Mouse (Mus musculus) heart, embryonic 15.5 days (tissue): ENCODE measurements around the gene Kcne2. TPM values are rescaled to one million over a fixed set of nuclear protein-coding genes. Genes with fewer than 3 reads are reported as not detected.
A peak's percentile ranks its signal among the peaks of the same experiment; 100 is the strongest.

Experiments used
- ATAC-seq: fragments of 200-750 bp; cut with Nextera tagmentation; replicated peaks from 2 replicates; pipeline ENCODE4 v1.8.0; 2017; ENCODE audit warnings: low read depth, moderate TSS enrichment; ENCODE audit not compliant: insufficient number of reproducible peaks, insufficient read depth, low FRiP score
- H3K27ac ChIP-seq: fragments of 300-500 bp; sonication (generic); 2 replicates; pipeline ENCODE4 v1.5.1; 2015; ENCODE audit warnings: mild to moderate bottlenecking, inconsistent platforms
- H3K27me3 ChIP-seq: fragments of 300-500 bp; sonication (generic); 2 replicates; pipeline ENCODE4 v1.6.1; 2015; ENCODE audit warnings: inconsistent platforms
- H3K36me3 ChIP-seq: fragments of 300-500 bp; sonication (generic); 2 replicates; pipeline ENCODE4 v1.6.1; 2015; ENCODE audit warnings: mild to moderate bottlenecking, inconsistent platforms
- H3K4me1 ChIP-seq: fragments of 300-500 bp; sonication (generic); replicated peaks from 2 replicates; pipeline ENCODE4 v1.6.1; 2015; ENCODE audit warnings: inconsistent platforms
- H3K4me2 ChIP-seq: fragments of 300-500 bp; sonication (generic); 2 replicates; pipeline ENCODE4 v1.6.1; 2015; ENCODE audit warnings: inconsistent platforms, mild to moderate bottlenecking, moderate library complexity
- H3K4me3 ChIP-seq: fragments of 300-500 bp; sonication (generic); 2 replicates; pipeline ENCODE4 v1.5.1; 2015; ENCODE audit warnings: mild to moderate bottlenecking, inconsistent platforms
- H3K9ac ChIP-seq: fragments of 300-500 bp; sonication (generic); 2 replicates; pipeline ENCODE4 v1.6.1; 2015; ENCODE audit warnings: mild to moderate bottlenecking, inconsistent platforms
- H3K9me3 ChIP-seq: fragments of 300-500 bp; sonication (generic); replicated peaks from 2 replicates; pipeline ENCODE4 v1.6.1; 2016; ENCODE audit warnings: inconsistent platforms
- WGBS: fragments of 180-500 bp; shearing (Covaris S2); methylation state at CpG from one replicate; pipeline ENCODE4 v1.1.7; 2015; ENCODE audit warnings: mixed read lengths; 5-methylcytosine and 5-hydroxymethylcytosine counted together
- polyA plus RNA-seq: library from polyadenylated mRNA; unstranded; fragments of >200 nt; fragmentation: Nextera tagmentation; extraction: Ambion mirVana; gene quantifications from 2 replicates; pipeline ENCODE4 v1.2.1, GENCODE M21; 2015

The Kcne2 gene
- polyA plus RNA-seq, 1 experiment from 2014 or later: 1.0 TPM

DNA sequence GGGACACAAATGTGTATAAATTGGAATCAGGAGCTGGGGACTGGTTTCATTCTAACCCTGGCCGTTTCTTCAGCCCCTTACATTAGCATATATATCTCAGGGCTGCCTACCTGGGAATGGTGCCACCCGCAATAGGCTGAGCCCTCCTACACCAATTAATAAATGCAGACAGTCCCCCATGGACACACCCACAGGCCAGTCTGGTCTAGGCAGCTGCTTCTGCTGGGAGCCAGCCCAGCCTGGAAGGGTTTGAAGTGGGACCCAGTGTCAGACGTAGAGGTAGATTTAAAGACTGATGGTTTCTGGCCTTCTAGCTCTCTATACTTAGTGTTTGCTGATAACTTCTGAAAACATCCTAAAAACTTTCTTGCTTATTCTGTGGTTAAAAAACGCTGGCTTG lies 16.9 kb downstream of the Kcne2 start:
- Histone ChIP-seq H3K36me3 (peaks cover 59% of the 10 kb centered on the region), H3K4me2 (no peak overlapping the region), H3K27me3 (no peaks in the 10 kb centered on the region), H3K4me1 (no peaks in the 10 kb centered on the region), H3K9me3 (no peaks in the 10 kb centered on the region), H3K4me3 (no peak overlapping the region), H3K9ac (no peak overlapping the region), H3K27ac (no peak overlapping the region)
- WGBS: 66% methylated on average over 4 of the region's 4 CpGs
- ATAC-seq: no peak

DNA sequence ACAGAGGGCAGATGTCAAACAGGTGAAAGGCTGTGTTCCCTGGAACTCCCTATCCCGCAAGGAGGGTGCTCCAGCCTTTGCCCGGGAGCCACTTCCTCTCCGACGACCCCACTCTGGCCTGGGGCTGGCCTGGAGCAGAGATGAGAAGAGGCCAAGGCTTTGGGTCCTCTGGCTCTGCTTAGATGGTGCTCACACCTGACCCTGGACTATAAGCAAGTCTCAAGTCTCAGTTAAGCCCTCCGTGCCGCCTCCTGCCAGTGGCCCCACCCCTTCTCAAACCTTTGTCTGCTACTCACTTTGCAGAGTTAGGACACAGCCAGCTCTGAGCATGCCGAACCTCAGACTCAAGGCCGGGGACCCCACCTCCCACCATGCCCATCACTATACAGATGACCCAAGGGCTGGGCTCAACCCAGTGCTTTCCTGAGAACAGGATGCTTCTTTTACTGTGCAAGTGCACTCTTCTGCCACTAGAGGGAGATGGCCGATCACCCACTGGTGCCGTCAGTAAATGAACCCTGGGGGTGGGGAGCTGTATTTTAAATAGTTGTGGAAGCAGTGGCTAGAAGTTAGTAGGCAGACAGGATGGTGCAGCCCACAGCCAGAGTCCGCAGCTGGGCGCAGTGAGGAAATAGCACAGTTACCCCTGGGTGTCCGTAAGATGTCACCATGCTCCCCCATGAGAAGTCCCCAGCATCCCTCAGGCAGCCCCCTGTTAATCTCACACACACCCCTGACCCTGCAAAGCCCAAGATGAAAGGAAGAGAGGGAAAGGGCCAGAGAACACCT lies 22.0 kb downstream of the Kcne2 start:
- Histone ChIP-seq H3K9ac (no peak overlapping the region), H3K9me3 (no peaks in the 10 kb centered on the region), H3K27me3 (no peaks in the 10 kb centered on the region), H3K36me3 (peaks cover 33% of the 10 kb centered on the region), H3K27ac (no peak overlapping the region), H3K4me2 (no peak overlapping the region), H3K4me3 (no peak overlapping the region), H3K4me1 (peaks cover 3% of the 10 kb centered on the region)
- peak; percentile 60 for ATAC-seq
- WGBS: 49% methylated on average over 13 of the region's 13 CpGs

DNA sequence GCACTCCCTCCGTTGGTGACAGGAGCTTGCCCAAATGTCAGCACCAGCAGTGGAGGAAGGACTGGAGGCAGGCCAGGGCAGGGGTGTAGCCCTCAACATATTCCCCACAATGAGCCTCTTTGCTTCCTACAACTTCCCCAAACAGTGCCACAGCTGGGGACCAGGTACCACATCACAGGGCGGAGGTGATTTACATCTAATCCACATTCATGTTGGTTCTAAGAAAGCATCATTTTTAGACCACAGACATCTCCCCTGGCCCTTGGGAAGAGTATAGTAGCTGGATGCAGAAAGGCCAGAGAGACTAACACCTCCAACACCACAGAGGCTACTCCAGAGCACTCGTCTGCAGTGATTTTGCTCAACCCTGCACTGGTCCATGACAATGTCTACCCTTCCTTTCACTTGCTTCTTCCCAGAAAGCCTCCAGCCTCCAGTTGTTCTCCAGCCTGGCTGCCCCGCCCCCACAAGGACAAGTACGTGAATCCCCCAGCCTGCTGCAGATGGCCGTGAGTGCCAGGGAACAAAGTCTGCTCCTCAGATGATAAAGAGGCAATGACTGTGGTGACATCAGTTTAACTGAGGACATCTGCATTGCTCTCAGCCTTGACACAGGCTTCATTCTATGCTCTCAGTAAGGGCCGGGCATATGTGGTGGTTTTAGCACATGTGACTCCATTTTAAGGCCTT lies 24.0 kb downstream of the Kcne2 start:
- Histone ChIP-seq H3K9me3 (no peaks in the 10 kb centered on the region), H3K27ac (no peak overlapping the region), H3K4me2 (no peak overlapping the region), H3K4me3 (no peak overlapping the region), H3K4me1 (peaks cover 3% of the 10 kb centered on the region), H3K36me3 (peaks cover 18% of the 10 kb centered on the region; the same call in 1 of the 2 replicates), H3K27me3 (no peaks in the 10 kb centered on the region), H3K9ac (no peak overlapping the region)
- 60% methylated on average over 7 of the region's 7 CpGs for WGBS
- ATAC-seq: no peak

DNA sequence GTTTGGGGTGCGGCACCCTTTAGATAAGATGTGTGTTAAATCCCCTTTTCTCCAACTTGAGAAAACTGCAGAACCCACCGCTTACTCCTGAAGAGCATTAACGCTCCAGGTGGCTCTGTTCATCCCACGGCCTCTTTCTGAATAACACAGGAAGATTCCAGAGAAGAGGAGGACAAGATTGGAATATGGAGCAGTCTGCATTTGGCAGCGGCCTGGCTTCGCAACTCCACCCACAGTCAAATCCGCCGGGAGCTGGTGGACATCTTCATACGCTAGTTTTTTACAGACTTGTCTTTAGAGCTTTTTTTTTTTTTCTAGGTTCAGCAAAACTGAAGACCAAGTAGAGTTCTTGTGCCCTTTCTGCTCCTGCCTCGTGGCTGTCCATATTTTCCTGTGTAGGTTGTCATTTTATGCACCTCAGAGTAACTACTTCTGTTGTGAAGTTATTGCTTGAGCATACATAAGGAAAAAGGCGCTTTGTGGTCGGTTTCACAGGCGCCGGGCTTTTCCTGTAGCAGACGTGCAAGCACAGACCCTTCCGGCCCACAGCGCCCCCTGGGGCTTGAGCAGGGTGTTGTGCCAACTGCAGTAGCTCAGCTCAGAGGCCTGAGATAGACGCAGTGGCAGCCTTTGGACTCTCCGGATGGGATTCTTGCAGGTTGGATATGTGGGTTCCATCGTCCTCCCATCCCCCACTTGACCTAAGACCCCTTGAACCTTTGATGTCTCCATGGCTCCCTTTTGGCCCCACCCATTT lies 27.3 kb downstream of the Kcne2 start:
- Histone ChIP-seq H3K36me3 (no peaks in the 10 kb centered on the region), H3K27ac (no peak overlapping the region), H3K9me3 (no peaks in the 10 kb centered on the region), H3K27me3 (no peaks in the 10 kb centered on the region), H3K4me3 (no peak overlapping the region), H3K4me2 (no peak overlapping the region), H3K9ac (no peak overlapping the region), H3K4me1 (peaks cover under 1% of the 10 kb centered on the region)
- 62% methylated on average over 20 of the region's 20 CpGs for WGBS
- ATAC-seq: no peak

DNA sequence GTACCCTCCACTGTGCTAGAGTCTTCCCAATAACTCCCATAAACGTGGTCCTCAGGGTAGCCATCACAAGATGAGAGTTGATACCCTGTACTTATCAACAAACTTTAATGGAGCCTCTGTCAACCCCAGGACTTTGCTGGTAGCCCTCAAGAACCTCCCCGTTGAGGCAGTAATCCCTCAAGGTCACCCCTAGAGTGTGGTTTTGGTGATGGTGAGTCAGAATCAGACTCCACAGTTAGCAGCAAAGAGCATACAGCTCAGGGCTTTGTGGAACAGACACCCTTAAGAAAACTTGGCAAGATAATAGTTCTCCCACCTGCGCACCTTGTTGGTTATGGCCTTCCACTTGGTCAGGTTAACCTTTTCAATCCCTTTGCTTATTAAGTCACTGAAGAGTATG lies 28.2 kb downstream of the Kcne2 start:
- Histone ChIP-seq H3K4me3 (no peak overlapping the region), H3K9ac (no peak overlapping the region), H3K36me3 (no peaks in the 10 kb centered on the region), H3K9me3 (no peaks in the 10 kb centered on the region), H3K4me2 (no peak overlapping the region), H3K4me1 (no peaks in the 10 kb centered on the region), H3K27me3 (no peaks in the 10 kb centered on the region), H3K27ac (no peak overlapping the region)
- 72% methylated on average over 3 of the region's 3 CpGs for WGBS
- ATAC-seq: no peak

DNA sequence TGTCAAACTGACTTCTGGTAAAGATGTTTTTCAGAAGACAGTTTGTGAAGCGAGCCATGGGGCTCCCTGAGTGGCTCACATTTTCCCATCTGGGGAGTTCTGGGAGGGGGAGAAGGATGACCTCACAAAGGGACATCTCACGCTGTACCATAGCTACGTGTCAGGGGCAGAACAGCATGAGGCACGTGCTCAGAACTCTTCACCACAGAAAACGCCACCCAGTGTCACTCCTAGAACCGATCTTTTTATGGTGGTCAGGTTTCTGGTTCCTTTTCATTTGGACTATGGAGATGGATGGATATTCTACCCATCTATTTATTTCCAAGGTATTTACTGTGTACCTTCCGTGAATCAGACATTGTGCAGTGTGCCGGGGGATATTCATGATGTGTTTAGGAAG lies 29.2 kb downstream of the Kcne2 start, which contains the start of gene Fam243:
Fam243 (minus strand) TSS at position 101 of the 400 bp plus-strand sequence.
- WGBS: 90% methylated on average over 8 of the region's 8 CpGs
- ATAC-seq: no peak
- H3K9ac ChIP-seq: no peak within 1 kb of the TSS

DNA sequence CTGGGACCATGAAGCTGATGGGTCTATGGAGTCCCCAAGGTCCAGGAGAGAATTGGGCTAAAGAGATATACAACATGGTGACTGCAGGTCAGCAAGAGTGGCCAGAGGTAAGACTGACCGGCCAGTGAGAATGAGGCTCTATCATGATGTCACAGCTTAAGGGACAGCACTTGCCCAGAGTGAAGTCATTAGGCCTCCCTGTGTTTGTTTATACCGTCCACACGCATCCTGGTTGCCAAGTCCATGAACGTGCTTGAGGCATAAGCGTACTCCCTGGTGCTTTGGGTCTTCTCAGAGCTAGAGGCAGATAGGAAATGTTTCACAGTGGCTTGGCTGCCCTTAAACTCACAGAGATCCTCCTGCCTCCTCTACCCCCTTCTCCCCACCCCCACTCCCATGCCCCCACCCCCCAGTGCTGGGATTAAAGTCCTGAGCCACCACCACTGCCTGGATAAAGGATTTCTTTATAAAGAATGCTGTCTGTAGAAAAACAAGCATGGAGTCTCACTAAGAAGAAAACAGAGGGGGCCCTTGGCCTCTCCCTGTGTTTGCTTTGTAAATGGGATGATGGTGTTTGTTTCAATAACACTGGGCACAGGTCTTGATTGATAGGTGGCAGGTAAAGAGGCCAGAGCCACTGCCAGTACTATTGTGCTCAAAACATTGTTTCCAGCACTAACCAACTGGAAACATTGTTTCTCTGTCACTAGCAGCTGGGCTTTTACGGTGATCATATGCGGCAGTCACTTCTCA lies 32.3 kb downstream of the Kcne2 start:
- WGBS: 62% methylated on average over 7 of the region's 7 CpGs
- Histone ChIP-seq H3K27ac (no peak overlapping the region), H3K4me1 (no peaks in the 10 kb centered on the region), H3K9me3 (no peaks in the 10 kb centered on the region), H3K9ac (no peak overlapping the region), H3K4me3 (no peak overlapping the region), H3K27me3 (no peaks in the 10 kb centered on the region), H3K36me3 (no peaks in the 10 kb centered on the region), H3K4me2 (no peak overlapping the region)
- no peak for ATAC-seq

More for the DNA sequence above, 29.2 kb downstream of the Kcne2 start, which contains the start of gene Fam243:
- Histone ChIP-seq H3K4me2 (no peak within 1 kb of the TSS), H3K9me3 (no peaks in the 10 kb centered on the region), H3K27me3 (no peaks in the 10 kb centered on the region), H3K4me3 (no peak within 1 kb of the TSS), H3K4me1 (no peaks in the 10 kb centered on the region), H3K36me3 (no peaks in the 10 kb centered on the region), H3K27ac (no peak within 1 kb of the TSS)

DNA sequence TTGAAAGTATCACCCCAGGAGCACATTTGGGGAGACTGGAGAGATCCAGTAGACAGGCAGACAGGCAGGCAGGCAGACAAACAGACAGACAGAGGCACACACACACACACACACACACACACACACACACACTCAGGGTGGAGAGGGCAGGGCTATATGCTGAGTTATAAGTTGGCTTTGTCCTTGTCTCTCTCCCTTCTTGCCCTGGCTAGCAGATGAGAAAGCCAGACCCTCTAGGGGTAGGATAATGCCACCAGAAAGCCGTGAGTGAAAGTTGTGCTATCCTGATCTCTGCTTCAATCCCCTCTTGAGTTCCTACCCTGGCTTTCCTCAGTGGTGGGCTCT lies 32.8 kb downstream of the Kcne2 start:
- H3K4me3 ChIP-seq: no peak overlapping the region
- no peak overlapping the region for H3K9ac ChIP-seq
- no peak overlapping the region for H3K27ac ChIP-seq
- 50% methylated on average over 1 of the region's 1 CpGs for WGBS
- H3K36me3 ChIP-seq: no peaks in the 10 kb centered on the region
- no peaks in the 10 kb centered on the region for H3K27me3 ChIP-seq
- no peaks in the 10 kb centered on the region for H3K4me1 ChIP-seq
- H3K9me3 ChIP-seq: no peaks in the 10 kb centered on the region
- no peak overlapping the region for H3K4me2 ChIP-seq
- no peak for ATAC-seq

DNA sequence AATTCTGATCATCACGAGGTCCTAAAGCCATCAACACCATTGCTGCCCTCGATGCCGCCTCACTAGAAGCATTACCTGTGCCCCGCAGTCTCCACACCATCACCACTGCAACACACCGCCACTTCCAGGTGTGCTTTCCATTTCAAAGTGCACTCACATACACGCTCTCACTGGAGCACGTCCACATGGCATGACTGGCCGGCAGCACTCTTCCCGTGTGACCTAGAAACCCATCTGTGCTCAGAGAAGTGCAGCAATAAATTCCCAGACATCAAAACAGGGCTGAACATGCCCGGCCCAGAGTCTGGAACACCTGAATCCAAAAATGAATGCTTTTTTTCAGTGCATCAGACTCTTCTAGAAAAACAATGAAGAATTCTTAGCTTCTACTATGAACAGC lies 35.7 kb downstream of the Kcne2 start:
- ATAC-seq: no peak
- WGBS: 86% methylated on average over 10 of the region's 10 CpGs

DNA sequence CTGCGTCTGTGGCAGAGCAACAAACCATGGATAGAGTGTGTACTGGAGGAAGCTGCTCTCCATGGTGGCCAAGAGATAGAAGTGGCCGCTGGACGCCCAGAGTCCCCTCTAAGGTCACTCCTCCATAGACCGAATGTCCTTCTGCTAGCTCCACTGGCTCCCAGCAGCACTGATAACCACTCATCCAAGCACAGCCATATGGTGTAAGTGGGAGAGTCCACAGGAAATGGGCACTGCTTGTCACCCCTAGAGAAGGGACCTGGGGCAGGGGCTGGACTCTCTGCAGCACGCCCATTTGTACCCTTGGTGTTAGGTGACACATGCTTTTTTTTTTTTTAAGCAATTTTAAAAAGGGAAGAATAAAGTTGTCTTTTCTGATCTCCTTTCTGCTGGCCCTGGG lies 38.8 kb downstream of the Kcne2 start:
- Histone ChIP-seq H3K4me1 (0 out of 2 replicates have a peak, but pooled peaks cover 5% of the 10 kb centered on the region), H3K4me2 (no peak overlapping the region), H3K27ac (peak overlapping the region; percentile 32), H3K27me3 (no peaks in the 10 kb centered on the region), H3K4me3 (no peak overlapping the region), H3K36me3 (no peaks in the 10 kb centered on the region), H3K9ac (no peak overlapping the region), H3K9me3 (no peaks in the 10 kb centered on the region)
- ATAC-seq: no peak
- WGBS: 55% methylated on average over 5 of the region's 5 CpGs

More for the DNA sequence above, 35.7 kb downstream of the Kcne2 start:
- Histone ChIP-seq H3K4me1 (0 out of 2 replicates have a peak, but pooled peaks cover 5% of the 10 kb centered on the region), H3K27ac (no peak overlapping the region), H3K4me2 (no peak overlapping the region), H3K36me3 (no peaks in the 10 kb centered on the region), H3K4me3 (no peak overlapping the region), H3K9me3 (no peaks in the 10 kb centered on the region), H3K27me3 (no peaks in the 10 kb centered on the region), H3K9ac (no peak overlapping the region)

DNA sequence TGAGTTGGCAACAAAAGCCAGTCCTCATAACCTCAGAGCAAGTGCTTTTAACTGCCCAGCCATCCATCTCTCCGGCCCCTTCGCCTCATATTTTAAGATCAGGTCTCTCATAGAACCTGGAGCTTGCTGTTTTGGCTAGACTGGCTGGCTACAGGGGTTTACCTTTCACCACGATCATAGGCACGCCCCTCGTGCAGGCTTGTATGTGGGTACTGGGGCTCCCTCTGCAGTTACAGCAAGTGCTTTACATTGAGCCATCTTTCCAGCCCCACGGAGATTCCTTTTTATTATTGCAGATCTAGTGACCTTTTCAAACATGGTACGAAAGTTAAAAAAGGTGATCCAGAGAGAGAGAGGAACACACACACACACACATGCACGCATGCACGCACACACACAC lies 42.4 kb downstream of the Kcne2 start:
- H3K27ac ChIP-seq: no peak overlapping the region
- H3K4me2 ChIP-seq: no peak overlapping the region; the same call in 1 of the 2 replicates
- peaks cover 11% of the 10 kb centered on the region for H3K4me1 ChIP-seq
- no peaks in the 10 kb centered on the region for H3K9me3 ChIP-seq
- no peaks in the 10 kb centered on the region for H3K27me3 ChIP-seq
- H3K4me3 ChIP-seq: no peak overlapping the region
- ATAC-seq: no peak
- H3K36me3 ChIP-seq: no peaks in the 10 kb centered on the region
- WGBS: 60% methylated on average over 9 of the region's 9 CpGs
- no peak overlapping the region for H3K9ac ChIP-seq
